Mouse (Mus musculus) testis, postnatal 14 days (tissue): ENCODE measurements around the gene Trpm7.
A peak's percentile ranks its signal among the peaks of the same experiment; 100 is the strongest.

Experiments used
- DNase-seq: peaks from one replicate; pipeline ENCODE4 v3.0.0; 2021; ENCODE audit warnings: low spot score

Gene Trpm7

GRCm38 (mm10) chr2:126816644-126817347, 59.2 kb downstream of the Trpm7 start:
- DNase-seq = no peak

DNA sequence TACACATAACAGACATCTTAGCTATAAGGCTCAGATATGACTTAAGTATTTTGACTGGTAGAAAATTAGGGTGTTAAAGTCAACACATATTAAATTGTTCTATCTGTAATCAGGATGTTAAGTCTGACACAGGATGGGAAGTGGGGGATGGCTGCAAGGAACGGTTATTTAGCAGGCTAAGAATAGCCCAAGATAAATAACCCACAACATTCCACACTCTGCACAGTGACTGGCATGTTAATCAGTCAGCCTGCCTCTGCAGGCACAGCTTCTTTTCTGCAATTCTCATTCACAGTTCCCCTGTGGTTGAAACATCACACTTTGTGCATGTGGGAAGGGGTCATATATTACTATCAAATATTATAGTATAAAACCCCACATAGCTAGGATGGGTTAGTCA, 60.2 kb downstream of the Trpm7 start:
- DNase-seq = no peak

DNA sequence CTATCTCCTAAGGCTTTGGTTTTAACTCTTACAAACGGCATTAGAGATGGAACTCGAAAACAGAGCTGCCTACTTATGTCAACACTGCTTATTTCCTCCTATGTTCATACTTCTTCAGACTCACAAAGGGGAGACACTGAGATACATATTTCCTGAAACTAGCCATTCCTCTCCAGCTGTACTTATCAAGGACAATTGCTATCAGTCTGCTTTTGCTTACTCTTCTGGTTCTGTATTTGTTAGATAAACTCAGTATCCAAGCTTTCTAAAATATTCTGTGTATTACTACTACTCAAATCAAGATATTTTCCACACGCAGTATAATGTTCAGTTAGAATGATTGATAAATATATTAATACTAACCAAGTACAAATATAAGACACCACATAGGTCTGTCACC, 74.0 kb downstream of the Trpm7 start:
- no peak for DNase-seq

DNA sequence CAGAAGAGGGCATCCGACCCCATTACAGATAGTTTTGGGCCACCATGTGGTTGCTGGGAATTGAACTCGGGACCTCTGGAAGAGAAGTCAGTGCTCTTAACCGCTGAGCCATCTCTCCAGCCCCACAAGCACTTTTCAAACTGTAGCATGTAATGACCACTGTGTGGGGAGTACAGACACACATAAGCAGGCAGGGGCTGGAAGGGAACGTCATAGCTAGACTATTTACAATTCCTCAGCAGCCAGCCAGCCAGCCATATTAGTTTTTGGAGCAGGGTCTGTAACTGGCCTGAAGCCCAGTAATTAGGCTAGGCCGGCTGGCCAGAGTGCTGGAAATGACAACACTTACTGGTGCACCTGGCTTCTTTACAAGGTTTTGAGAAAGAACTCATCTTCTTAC, 77.6 kb downstream of the Trpm7 start:
- DNase-seq = no peak

GRCm38 (mm10) chr2:126795708-126796107, 80.3 kb downstream of the Trpm7 start:
- no peak for DNase-seq

DNA sequence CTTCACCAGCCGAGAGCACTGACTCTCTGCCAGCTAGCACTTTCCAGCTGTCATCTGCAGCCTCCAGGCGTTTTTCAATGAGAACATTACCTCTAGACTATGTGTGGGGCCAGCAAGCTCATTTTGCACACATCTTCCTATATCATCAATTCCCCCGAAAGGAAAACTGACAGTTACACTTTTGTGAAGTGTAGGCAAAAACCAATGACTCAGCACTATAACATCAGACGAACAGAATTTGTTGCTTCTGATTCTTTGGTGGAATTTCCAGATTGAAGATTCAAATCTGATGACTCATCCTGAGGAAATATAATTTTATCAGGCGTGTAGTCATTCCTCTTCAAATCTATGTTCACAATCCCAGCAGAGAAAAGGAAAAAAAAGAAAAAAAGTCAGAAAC, 83.4 kb downstream of the Trpm7 start:
- DNase-seq = no peak

DNA sequence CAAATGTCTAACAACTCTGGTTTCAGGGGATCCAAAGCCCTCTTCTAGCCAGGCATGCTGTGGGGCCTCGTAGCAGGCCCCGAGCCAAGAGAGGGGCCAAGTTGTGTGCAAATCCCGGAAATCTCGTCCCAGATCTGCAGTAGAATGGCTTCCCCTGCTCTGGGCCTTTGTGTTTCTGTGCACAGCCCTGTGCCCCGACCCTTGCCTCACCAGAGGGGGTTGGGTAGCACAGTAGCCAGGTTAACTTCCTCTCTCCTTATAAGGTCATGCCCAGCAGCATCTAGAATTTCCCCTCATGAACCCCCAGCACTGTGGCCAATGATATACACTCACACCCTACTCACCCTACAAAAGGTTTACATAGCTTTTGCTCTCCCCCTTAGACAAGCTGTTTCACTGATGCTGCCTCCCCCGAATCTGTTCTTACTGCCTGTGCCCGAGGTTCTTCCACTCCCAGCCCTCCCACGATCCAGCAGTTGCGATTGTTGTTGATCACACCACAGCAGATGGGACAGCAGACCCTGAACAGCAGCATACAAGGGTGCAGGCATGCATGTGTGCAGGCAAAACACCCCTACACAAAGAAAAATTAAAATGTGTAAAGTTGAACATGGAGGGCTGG, 88.2 kb downstream of the Trpm7 start:
- DNase-seq = peak; percentile 67

DNA sequence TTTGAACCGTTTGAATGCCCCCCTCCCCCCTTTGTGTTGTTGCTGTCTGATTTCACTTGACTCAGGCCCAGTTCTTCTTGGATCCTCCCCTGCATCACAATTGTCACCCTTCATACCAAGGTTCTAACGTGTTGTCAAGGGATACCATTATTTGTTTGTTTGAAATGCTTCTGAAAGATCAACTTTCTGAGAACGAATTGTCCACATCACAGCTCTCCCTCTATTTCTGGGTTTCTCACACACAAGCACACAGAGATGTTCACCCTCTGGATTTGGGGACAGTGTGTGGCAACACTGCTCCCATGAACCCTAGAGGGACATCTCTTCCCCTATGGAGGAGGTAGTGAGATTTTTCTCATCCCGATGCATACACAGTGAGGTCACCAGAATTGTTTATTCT, 92.7 kb downstream of the Trpm7 start, which contains the start of gene Usp50:
Usp50 (minus strand) TSS at position 101 of the 400 bp plus-strand sequence.
- no peak for DNase-seq

GRCm38 (mm10) chr2:126782433-126782832, 93.6 kb downstream of the Trpm7 start:
- peak; percentile 61 for DNase-seq

GRCm38 (mm10) chr2:126781478-126781877, 94.6 kb downstream of the Trpm7 start:
- no peak for DNase-seq

DNA sequence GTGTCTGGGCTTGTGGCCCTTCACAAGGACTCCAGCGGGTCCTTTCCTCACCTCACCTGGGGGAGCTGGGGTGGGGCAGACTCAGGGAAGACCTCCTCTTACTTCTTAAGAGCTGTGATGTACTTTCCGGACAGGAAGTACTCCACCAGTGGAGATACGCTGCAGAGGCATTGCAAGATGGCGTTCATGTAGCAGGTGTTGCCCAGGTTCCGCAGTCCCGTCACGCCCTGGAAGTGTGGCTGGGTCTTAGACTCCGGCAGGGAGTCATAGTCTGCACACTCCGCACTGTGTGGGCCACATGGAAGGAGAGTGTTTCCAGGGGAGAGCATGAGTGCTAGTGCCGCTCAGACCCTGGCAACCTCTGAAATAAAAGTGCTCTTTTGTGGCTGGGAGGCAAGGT, 95.7 kb downstream of the Trpm7 start:
- peak; percentile 31 for DNase-seq

DNA sequence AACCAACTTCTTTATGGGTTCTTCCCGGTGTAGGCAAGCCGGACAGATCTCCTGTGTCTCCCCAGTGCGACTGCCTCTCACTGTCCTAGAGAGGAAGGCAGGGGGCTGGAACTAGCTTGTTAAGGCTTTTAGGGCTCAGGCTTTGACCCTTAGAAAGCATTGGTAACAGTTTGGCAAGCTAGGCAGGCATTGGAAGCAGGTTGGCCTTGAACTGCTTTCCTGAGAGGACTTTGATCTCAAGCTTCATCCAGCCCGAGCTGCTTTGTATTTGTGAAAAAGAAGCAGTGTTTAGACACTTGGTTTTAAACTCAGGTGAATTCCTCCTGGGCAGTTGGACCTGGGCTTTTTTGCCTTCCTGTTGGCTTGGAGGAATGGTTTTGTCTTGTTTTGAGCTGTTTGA, 97.2 kb downstream of the Trpm7 start:
- DNase-seq = no peak

GRCm38 (mm10) chr2:126776416-126776815, 99.6 kb downstream of the Trpm7 start:
- no peak for DNase-seq

- DNase-seq = no peak
Observed at GRCm38 (mm10) chr2:126775951-126776350, 100.1 kb downstream of the Trpm7 start.

GRCm38 (mm10) chr2:126772217-126772616, 103.8 kb downstream of the Trpm7 start:
- DNase-seq = no peak

DNA sequence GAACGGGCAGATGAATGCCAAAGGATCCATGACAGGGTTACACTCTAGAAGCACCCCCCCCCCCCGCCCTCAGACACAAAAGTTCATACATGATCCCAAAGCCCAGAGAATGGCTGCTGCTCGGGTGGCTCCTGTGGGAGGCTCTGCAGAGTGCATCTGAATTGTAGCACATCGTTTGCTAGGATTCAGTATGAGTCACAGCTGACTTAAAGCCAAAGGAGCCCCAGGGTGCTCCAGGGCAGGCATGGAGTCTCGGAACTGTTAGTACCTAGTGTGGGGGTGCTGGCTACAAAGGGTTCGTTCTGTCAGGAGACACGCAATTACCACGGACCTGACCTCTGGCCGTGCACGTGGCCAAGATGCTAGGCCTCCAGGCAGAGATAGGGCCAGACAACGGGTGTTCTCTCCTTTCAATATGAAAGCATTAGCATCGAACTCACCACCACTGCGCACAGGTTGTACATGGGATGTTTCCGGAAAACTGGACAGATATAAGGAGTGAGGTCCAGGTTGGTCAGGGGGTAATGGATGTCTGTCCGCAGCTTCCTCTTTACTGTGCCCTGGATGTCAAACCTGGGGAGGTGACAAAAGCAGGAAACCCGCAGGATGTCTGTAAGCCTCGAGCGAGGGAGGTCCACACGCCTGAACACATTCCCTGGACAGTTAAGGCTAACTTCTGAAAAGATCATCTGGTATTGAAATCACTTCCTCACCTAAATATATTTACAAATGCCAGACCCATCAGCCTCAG, 106.4 kb downstream of the Trpm7 start:
- DNase-seq = no peak

GRCm38 (mm10) chr2:126768194-126768593, 107.8 kb downstream of the Trpm7 start:
- DNase-seq = no peak

GRCm38 (mm10) chr2:126767599-126767998, 108.4 kb downstream of the Trpm7 start:
- no peak for DNase-seq

- no peak for DNase-seq
Observed at GRCm38 (mm10) chr2:126765867-126766582, 110.0 kb downstream of the Trpm7 start.

DNA sequence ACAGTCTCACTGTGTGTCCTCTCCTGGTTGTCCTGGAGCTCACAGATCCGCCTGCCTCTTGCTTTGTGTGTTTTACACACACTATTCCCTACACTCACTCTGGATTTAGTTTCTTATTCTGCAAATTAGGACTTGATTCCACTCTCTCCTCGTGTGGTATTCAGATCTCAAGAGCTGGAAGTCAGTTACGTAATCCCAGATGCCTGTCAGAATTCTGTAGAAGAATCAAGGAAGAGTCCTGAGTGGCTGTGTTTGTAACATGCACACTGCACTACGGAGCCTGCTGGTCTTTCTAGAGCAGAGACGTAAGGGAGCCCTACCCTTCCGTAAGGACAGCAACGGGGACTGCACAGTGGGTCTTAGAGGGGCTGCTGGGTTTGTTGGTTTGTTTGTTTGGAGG, 116.7 kb downstream of the Trpm7 start:
- DNase-seq = no peak

DNA sequence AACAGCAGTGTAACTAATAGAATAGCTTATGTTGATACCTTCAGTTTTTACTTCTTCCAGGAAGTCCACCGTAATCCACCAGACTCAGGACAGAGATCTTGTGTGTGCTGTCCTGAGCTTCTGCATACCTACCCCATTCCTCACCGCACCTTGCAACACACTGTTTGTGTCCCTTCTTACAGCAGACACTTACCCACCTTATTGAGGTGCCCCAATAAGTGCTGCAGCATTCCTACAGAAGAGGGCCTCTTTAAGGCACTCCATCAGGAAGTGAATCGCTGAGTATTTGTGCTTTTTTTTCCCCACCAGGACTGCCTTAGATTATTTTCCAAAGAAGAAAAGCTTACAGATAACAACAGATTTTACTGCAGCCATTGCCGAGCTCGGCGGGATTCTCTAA, 120.4 kb downstream of the Trpm7 start:
- no peak for DNase-seq

DNA sequence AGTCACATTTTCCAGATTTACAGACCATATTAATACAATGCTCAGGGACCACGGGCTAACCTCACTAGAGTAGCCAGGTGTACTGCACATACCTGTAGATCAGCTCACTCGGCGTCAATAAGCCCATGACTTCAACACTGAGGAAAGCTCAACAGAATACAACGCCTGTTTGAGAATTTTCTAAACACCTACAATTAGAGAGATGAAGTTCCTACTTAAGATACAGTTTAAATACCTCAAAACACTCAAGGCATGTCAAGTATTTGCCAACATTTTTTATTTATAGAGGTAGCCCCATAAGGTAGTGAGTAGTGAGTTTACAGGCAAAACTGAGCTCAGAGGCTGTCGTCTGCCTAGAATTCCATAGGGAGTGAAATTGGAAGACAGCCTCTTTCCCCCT, 132.6 kb downstream of the Trpm7 start:
- no peak for DNase-seq
